ENCODE assay signal across 8 mouse cellular contexts in the genomic region with DNA sequence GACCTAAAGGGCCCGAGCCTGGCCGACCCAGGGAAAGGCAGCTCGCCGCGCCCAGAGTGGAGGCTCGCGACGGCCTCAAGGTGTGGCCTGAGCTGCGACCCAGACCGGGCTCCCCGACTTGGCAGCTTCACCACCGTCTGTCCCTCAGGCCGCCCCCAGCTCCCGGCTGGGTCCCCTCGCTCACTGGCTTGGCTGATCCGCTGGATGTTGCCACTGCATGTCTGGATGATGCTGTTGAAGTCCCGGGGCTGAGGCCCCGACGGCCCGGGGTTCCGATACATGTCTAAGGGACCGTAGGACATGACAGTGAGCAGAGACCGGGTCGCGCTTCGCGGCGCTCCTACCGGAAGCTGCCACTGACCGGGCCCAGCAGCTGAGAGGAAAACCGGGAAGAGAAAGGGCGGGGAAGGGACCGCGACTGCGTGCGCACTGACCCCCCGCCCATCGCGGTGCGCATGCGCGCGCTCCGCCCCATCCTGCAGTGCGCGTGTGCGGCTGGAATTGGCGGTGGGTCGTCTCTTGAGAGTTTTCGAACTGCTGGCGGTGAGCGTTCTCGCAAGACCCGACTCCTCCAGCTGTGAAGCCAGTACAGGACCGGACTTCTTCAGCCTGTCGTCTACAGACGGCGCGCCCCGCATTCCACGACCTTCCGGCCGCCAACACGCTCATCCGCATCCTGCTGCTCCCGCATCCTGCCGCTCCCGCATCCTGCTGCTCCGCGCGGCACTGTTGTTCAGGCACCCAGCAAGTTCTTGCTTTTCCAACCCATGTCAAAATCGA. TPM values are rescaled to one million over a fixed set of nuclear protein-coding genes. Genes with fewer than 3 reads are reported as not detected.
DNase-seq lines count a peak whose midpoint lies in the region; ATAC-seq lines count a peak whose summit lies in the region.

A gene (minus strand): TSS at position 446 of the 780 bp plus-strand sequence.

- ATAC-seq in common myeloid progenitor, adult 5-6 weeks (replicated peaks; ENCODE audit: low read depth, poor library complexity, severe bottlenecking), result peak; percentile 77

- H3K36me3 ChIP-seq in megakaryocyte, embryonic 14.5 days (replicated peaks; ENCODE audit: low read length), result peaks cover 31% of the 10 kb centered on the region

- no peaks in the 10 kb centered on the region for H3K9me3 ChIP-seq in megakaryocyte, embryonic 14.5 days

- no peaks in the 10 kb centered on the region for H3K27me3 ChIP-seq in megakaryocyte, embryonic 14.5 days (replicated peaks)

- peak; percentile 96 for DNase-seq in ZHBTc4 (ENCODE audit: low read depth, low spot score)
- peak; percentile 79 to 87 for DNase-seq in gastrocnemius, adult 8-10 months (ENCODE audit: low spot score in 2 of 2)
- peak; percentile 69 for DNase-seq in hindlimb bud, embryonic 11.5 days (ENCODE audit: extremely low spot score, low read depth, low spot score)
- DNase-seq in left cerebral cortex, adult 8-10 months (ENCODE audit: low spot score in 2 of 2), result peak; percentile 79 to 87
- peak; percentile 94 for DNase-seq in right cerebral cortex, postnatal 10 days (ENCODE audit: low spot score in 2 of 2)
- peak; percentile 88 for DNase-seq in urinary bladder, postnatal 25 days (ENCODE audit: low spot score)

- H3K4me1 ChIP-seq in megakaryocyte, embryonic 14.5 days, result peaks cover 51% of the 10 kb centered on the region

- peak within 1 kb of the TSS; percentile 92 for H3K4me3 ChIP-seq in megakaryocyte, embryonic 14.5 days (replicated peaks)

RNA-seq across cellular contexts. Expression of the gene that starts here (rescaled TPM):
- total RNA-seq in common myeloid progenitor, adult 5-6 weeks (2017), result 35.6 and 40.6 TPM in 2 replicates
- 10 to 100 TPM; 26.7 to 28.9 (median 27.8) TPM for total RNA-seq in gastrocnemius, adult 8-10 months (2022)
- total RNA-seq in left cerebral cortex, adult 8-10 months (2022), result 100 to 1,000 TPM in 1 of 4 experiments, 10 to 100 TPM in 3; 97.6 to 103 (median 98.8) TPM
- 4.9 and 5.3 TPM in 2 replicates for polyA plus RNA-seq in megakaryocyte, embryonic 14.5 days (2012; ENCODE audit: insufficient read depth, low replicate concordance)

Comparison
In these comparisons a context has a peak if more than half of its experiments do, and no peak if none do; other contexts are left out.
1. Peak in every context shown above with its lines: DNase-seq, ATAC-seq and H3K4me3 ChIP-seq.